Mouse (Mus musculus) liver, adult (tissue): ENCODE measurements around the gene Haus4.

Experiments used
- GATA4 ChIP-seq: IDR thresholded peaks from 2 replicates; pipeline ENCODE4 v1.6.1; 2014; ENCODE audit warnings: mild to moderate bottlenecking, low read length; ENCODE audit not compliant: insufficient replicate concordance

Haus4 gene

DNA sequence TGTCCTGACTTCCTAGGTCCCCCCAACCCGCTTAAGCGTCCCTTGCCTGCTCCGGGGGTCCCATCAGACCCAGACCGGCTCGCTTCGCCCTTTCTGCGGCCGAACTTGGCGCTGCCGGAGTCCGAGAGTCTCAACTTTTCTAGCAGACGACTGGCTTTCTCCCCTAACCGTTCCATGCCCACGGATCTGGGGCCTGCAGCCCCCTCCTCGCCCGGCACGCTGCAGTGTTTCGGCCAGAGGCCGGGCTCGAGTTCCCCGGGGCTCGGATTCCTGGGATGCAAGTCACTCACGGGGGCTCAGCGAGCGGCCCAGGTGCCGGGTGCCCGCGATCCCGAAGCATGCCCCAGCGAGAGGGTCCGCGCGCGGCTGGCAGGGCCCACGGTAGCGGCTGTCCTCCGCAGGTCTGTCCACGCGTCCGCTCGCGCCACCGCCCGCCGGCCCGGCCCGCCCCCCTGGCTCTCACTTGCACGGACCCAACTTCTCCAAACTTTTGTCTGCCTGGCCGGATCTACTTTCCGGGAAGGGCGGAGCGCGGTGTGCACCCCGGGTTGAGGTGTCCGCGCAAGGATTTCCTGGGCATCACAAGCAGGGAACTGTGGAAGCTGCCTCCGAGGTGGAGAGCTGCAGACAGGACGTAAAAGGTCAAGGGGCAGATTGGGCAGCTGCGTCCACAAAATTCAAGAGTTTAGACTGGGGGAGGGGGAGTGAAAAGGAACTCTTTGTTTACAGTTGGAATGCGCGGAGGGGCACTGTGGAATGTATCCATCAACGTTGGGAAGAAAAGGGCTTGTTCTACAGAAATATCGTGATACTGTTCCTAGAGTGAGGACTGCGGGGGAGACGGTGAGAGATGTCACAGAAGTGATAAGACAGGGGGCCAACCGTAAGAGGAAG is 22.9 kb upstream of the Haus4 start, which contains the start of gene Ajuba:
Gene Ajuba (minus strand): TSS at position 470 of the 894 bp plus-strand sequence.
- no peak for TF ChIP-seq GATA4

DNA sequence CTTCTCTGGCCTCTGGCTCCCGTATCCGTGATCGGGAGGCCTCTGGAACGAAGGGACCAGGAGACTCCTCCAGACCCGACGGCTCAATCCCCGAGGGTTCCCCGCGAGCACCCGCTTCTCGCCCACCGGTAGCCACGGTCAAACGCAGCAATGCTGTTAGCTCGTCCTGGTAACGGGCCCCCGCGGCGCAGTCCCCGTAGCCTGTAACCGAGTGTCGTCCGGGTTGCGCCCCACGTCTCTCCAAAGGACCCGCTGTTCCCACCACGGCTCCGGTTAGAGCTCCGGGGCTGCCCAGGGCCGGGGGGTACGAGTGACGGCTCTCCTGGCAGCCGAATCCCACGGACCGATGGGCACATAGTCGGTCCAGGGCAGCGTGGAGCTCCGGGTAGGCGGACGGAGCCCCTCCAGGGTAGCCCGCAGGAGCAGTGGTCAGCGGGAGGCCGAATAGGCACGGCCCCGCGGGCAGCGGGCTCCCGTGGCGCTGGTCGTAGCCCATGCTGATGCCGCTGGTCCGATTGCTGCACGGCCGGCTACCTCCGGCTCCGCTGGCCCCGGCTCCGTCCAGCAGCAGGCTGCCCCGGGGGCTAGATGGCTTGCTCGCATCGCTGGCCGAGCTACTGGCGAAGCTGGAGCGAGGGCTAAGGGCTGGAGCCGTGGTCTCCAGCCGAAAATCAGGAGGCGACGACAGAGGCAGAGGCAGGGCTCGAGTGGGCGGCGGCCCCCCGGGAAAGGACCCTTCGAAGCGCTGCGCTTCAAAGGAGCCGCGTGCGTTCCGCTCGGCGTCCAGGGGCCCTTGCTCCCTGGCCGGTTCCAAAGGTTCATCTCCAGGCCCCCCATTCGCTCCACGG is 22.0 kb upstream of the Haus4 start:
- TF ChIP-seq GATA4 = no peak

DNA sequence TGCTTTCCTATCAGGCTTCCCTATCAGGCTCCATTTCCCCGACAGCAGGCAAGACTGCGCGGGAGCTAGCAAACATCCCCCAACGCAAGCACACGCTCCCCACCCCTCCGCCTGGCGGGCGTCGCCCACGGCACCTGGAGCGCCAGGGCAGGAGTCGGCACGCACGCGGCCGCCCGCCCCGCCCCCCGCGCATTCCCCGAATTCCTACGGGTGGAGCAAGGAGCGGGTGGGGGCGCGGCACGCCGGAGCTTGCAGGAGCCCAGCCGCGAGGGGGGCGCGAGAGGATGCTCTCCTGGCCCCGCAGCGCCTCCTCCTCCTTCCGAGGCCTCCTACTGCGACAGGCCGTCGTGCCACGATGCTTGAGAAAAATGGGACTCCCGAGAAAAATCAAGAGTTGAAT is 21.2 kb upstream of the Haus4 start:
- no peak for TF ChIP-seq GATA4

DNA sequence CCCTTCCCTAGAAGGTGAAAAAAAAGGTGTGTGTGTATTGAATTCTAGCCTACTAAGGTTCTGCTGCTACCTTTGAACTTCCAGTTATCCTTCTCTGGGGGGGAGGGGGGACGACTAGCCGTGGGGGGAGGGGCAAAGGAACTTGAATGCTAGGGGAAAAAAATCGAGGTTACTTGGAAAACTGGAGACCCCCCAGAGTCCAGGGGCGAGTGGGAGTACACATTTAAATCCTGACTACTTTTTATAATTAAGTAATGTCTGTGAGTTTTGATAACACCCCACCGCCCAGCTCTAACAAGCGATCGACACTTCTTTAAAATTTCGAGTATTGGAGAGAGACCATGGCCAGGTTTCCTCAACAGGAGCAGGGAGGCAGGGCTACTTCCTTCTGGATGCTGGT is 20.6 kb upstream of the Haus4 start:
- TF ChIP-seq GATA4 = no peak

DNA sequence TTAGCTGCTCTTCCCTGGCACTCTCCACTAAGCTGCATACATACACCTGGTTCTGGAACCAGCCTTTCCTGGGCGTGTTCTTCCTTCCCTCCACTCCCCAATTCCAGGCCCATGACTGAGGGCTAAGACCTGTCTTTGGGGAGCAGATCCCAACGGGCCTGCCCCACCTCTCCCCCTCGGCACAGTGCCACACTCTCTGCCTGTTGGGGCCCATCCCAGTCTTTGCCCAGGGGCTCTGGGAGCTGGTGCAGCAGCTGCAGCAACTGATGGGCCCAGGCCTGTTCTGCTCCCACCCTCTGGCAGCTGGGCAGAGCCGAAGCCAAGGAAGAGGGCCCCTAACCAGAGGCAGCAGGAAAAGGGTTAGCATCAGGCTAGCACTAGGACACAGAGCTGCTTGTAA is 19.8 kb upstream of the Haus4 start:
- TF ChIP-seq GATA4 = no peak

DNA sequence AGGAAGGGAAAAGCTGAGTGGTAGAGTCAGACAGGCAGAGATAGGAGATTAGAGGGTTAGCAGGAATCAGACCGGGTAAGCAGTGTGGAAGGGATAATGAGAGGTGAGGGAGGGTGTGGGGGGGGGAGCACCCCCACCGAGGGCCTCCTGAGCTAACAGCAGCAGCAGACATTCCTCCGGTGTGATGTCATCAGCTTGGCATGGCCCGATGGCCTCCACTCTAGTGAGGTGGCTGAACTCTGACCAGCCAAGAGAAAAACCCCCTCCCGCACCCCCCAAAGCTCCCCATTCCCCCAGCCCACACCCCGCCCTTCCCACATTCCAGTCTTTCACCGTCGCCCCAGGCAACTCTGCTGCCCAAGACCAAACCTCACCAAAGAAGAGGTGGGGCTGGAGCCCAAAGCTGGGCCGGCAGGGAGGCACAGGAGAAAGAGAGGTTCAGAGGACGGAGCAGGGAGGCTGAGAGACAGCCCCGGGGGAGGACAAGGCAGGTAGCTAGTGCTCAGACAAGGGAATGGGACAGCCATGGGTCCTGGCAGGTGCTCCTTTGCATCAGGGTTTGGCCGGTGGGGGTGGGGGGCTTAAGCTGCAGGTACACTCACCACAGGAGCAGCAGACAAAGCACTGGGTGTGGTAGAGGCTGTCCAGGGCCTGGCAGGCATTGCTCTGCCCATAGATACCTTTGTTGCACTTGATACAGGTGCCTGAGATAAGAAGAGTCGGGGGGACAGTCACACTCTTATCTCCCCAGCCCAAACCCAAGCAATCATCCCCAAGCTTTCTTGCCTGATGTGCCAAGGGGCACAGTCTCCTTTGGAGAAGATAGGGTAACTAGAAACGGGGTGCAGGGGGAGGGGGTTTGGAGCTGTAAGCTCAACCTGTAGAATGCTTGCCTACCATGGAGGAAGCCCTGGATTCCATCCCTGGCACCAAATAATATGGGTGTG is 18.6 kb upstream of the Haus4 start:
- TF ChIP-seq GATA4 = no peak

DNA sequence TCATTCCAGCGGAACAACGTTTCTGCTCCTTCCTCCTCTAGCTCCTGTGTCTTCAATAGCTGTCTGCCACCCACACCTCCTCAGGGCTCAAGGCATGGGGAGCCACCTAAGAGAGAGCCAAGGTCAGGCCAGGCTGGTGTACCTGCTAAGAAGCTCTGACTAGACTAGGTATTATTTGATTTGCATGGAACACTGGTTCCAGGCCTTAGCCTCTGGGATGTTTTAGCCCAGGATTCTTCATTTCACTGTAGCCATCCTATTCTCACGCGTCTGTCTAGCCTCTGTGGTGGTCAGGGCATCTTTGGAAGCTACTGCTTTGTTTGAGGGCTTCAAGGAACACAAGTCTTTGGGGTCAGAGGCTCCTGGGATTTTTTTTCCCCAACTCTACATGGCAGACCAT is 17.7 kb upstream of the Haus4 start:
- no peak for TF ChIP-seq GATA4

DNA sequence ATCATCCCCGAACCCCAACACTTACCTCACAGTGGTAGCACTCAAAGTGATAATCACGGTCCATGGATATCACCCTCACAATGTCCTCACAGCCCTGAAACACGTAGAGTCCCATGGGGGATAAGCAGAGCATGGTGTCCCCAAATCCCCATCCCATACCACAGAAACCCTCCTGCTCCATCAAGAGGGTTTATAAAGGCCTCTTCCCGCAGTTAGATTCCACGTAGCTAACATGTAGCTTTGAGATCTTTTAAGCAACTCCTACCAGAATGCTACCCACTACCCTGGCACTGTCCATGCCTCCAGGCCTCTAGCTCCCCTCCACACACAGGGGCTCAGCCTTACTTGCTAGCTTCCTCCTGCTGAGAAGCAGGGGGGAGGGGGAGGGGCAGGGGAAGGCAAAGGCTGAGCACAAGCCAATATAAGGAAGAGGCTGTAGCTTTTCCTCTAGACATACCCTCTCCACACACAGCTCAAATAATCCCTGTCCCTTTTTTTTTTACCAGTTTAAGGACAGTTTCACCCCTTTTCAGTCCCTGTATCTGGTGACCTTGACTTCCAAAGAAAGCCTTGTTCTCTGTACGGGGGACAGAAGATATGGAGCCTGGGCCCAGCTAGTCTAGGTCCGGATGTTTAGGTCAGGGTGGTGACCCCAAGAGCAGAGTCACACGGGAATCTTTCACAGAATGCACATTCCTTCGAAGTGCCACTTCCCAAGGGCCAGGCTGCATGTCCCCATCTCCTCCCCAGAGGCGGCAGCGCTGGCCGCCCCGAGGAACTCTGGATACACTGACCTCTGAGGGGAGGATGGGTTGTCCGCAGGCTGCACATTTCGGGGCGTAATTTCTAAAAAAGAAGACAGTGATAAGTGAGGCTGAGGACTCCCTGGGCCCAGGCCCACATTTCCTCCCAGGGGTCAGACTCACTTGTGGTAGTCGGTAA is 15.3 kb upstream of the Haus4 start:
- TF ChIP-seq GATA4 = peak; percentile 29; the same call in 1 of the 2 replicates

DNA sequence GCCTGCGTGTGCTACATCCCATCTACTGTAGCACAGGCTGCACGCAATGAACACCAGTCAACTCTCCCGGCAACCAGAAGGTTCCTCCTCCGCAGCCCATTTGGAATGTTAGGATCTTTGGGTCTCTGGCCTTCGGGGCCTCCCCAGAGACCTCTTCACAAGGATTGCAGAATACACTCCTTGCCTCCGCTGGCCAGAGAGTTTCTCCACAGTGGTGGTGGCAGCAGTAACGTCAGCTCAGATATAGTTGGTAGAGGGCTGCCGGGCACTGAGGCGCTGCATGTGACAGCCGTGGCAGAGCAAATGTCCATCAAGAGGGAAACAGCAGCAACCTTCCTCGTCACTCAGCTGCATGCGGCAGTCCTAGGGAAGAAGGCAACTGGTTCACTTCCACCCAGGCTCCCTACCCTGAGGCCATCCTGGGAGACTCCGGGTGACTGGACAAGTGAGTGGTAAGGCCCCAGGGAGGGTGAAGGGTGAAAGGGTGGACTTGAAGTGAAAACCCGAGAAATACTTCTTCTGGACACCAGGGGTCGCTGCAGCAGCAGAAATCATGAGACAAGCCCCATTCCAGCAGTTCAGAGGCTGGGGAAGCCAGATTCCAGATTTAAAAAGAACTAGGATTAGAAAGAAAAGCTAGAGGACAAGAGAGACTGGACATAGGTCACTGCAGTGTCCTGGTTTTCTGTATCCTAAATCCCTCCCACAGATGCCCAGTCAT is 14.4 kb upstream of the Haus4 start:
- TF ChIP-seq GATA4 = no peak

DNA sequence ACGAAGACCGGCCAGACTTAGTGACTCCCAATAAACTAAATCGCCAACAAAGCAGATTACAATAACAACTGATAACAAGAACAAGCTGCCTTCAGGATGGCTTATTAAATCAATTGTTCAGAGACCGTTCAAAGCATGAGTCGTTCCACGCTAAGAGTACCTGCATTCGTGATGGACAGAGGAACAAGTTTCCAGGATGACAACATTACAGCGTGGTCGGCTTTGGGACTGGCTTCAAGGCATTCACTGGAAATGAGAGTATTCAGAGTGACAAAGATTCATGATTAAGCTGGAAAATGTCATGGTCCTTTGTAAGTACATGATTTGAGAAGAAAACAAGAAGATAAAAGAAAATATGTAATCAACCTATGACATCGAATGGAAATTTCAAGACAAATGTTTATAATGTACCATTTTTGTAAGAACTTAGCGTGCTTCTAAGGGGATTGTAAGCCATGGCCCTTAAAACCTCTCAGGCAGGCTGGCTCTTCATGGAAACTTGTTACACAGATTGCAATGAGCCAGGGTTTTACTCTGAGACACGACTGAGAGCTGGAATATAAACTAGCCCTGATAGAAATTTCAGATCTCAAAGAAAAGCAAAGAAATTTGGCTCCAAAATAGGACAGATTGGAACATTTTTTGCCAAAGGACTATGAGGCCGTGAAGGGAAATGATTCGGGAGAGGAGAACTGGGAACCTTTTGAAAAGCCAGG is 6.3 kb upstream of the Haus4 start:
- TF ChIP-seq GATA4 = no peak

DNA sequence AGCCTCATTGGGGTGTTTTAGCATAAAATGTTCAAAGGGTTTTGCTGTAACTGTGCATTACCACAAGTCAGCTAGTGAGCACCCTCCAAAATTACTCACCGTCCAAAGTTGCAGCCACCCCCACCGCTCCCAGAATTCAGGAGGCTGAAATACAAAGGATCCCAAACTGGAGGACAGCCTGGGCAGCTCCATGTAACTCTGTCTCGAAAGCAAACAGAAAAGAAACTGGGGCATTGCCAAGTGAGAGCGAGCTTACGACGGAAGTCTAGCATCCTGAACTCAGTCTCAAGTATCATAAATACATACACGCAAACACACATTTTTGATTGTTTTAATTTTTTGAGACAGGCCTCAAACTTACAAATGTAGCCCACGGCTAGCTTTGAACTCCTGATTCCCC is 2.9 kb upstream of the Haus4 start:
- no peak for TF ChIP-seq GATA4

DNA sequence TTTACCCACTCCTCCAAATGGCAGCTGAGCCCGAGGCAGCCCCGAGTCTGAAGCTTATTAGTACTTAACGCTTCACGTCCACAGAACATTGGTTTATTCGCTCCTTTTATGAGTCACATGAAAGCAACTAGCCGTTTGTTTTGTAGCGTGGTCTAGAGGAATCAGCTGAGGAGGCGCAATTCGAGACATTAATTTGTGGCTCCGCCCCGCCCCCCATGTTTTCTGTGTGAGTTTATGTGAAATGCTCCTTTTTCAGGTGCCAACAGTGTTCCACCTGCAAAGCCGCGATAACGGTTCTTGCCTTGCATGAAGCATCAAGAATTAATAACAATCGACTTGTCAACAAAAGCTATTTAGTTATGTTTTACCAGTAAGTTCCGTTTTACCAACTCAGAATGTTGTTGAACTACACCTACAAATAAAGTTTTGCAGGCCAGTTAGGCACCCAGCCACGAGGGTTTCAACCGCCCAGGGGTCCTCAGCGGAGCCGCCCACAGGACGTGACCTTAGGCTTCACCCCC is 902 bp downstream of the Haus4 start:
- no peak for TF ChIP-seq GATA4
